Mouse (Mus musculus) frontal cortex, postnatal 14 days (tissue): ENCODE measurements around the gene Rimbp2.
"Not testable (repeated sequence)": the region's sequence is repeated elsewhere in the genome, so short reads cannot be mapped to it uniquely, and the experiment has no call there.

Experiments used
- DNase-seq, 2 experiments: peaks; one replicate each; pipeline ENCODE4 v3.0.0; 2022; ENCODE audit warnings: low spot score in 2 of 2

Gene Rimbp2

GRCm38 (mm10) chr5:128953278-128954070 lies at the start of gene Rimbp2:
Gene Rimbp2, minus strand, starts transcription at chr5:128953486.
- peak; percentile 52 to 54 for DNase-seq

- DNase-seq = no peak
These were observed 49.3 kb upstream of the Rimbp2 start for GRCm38 (mm10) chr5:129002571-129003011.

- no peak for DNase-seq
These were observed 47.6 kb upstream of the Rimbp2 start for GRCm38 (mm10) chr5:129000706-129001468.

- DNase-seq = no peak
These were observed 34.1 kb upstream of the Rimbp2 start for GRCm38 (mm10) chr5:128987141-128987954.

- DNase-seq = no peak
These were observed 32.7 kb upstream of the Rimbp2 start for GRCm38 (mm10) chr5:128985946-128986345.

- no peak for DNase-seq
These were observed 31.2 kb upstream of the Rimbp2 start for GRCm38 (mm10) chr5:128984536-128984935.

GRCm38 (mm10) chr5:128981607-128982006 lies 28.3 kb upstream of the Rimbp2 start:
- peak in 1 of 2 experiments; percentile 53 for DNase-seq

GRCm38 (mm10) chr5:128980857-128981256 lies 27.6 kb upstream of the Rimbp2 start:
- no peak for DNase-seq

- no peak for DNase-seq
These were observed 25.7 kb upstream of the Rimbp2 start for GRCm38 (mm10) chr5:128978957-128979356.

- DNase-seq = not testable (repeated sequence)
These were observed 24.2 kb upstream of the Rimbp2 start for GRCm38 (mm10) chr5:128977466-128977865.

- no peak for DNase-seq
These were observed 23.0 kb upstream of the Rimbp2 start for GRCm38 (mm10) chr5:128976266-128976665.

- peak in 1 of 2 experiments; percentile 82 for DNase-seq
These were observed 18.0 kb upstream of the Rimbp2 start for GRCm38 (mm10) chr5:128971298-128971697.

- no peak for DNase-seq
These were observed 17.6 kb upstream of the Rimbp2 start for GRCm38 (mm10) chr5:128970878-128971277.

- DNase-seq = no peak
These were observed 11.1 kb upstream of the Rimbp2 start for GRCm38 (mm10) chr5:128964353-128964752.

- DNase-seq = no peak
These were observed 5.6 kb upstream of the Rimbp2 start for GRCm38 (mm10) chr5:128958916-128959315.

- peak in 1 of 2 experiments; percentile 42 for DNase-seq
These were observed 1.1 kb upstream of the Rimbp2 start for GRCm38 (mm10) chr5:128954371-128954770.

GRCm38 (mm10) chr5:128952291-128953195 lies 743 bp downstream of the Rimbp2 start:
- DNase-seq = peak in 1 of 2 experiments; percentile 51

GRCm38 (mm10) chr5:128951472-128951871 lies 1.8 kb downstream of the Rimbp2 start:
- DNase-seq = no peak

GRCm38 (mm10) chr5:128947093-128947492 lies 6.2 kb downstream of the Rimbp2 start:
- DNase-seq = no peak

GRCm38 (mm10) chr5:128940436-128940835 lies 12.8 kb downstream of the Rimbp2 start:
- no peak for DNase-seq
